Mouse (Mus musculus) kidney, adult 2 months (tissue): ENCODE measurements at regions not wholly inside any gene's neighbourhood (a gene's known extent, or its start where the extent isn't known, plus 50 kb on each side); places are given as distances from the start of the nearest gene placed in this dataset.

Experiments
- CTCF ChIP-seq: fragments of 200-500 bp; conservative IDR thresholded peaks from 2 replicates; pipeline ENCODE4 v1.5.1; 2011; ENCODE audit warnings: low read depth, mild to moderate bottlenecking, control low read depth, low read length, moderate library complexity, mixed read lengths; ENCODE audit not compliant: insufficient read depth, insufficient read length
- POLR2A ChIP-seq: fragments of 200-500 bp; IDR thresholded peaks from one replicate; pipeline ENCODE4 v1.6.1; 2011; ENCODE audit warnings: low read depth, low read length, control low read depth

GRCm38 (mm10) chr3:148561211-148561610, 429.1 kb downstream of the Adgrl2 start:
- TF ChIP-seq CTCF (no peak), POLR2A (no peak)
